In the genomic region with DNA sequence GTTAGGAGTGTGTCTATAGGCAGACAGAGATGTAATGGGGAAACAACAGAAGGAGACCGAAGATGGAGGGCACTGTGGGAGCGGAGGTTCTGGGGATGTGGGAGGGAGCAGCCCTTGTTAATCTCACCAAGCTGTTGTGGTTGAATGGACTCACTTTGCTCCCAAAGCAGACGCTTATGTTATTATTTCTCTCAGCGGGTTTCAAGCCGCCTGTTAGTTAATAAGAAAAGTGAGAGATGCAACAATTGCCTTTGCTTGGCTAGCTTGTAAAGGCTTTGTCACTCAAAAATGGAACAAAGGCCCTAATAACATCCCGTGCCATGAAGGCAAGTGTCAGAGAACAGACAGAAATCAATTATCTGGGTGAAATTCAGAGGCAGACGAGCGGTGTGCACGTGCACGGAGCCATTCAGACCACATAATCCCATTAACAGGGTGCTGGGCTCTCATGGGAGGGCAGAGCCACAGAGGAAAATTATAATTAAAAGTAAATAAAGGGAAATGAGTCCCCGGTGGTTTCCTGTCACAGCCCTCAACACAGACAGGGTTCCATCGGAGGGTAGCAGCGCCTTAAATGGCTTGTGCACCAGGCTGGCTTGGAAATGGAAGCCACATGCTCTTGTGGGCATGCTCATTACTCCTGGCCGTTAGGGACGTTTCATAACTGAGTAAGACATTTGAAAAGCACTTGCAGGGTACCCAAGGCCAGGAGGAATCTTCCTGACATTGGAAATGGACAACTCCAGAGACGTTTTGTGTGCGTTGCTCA, we compare ENCODE assay signal across 18 mouse cellular contexts.
DNase-seq lines count a peak whose midpoint lies in the region; ATAC-seq lines count a peak whose summit lies in the region.
"Had no signal": no experiment of that assay in that cellular context is flagged by ENCODE, and none has a peak within 500 bp of the region (broad histone marks: within the 10 kb centered on the region; RNA-seq: fewer than 3 reads in every experiment).

No protein-coding gene starts in this region.

- H3K9ac ChIP-seq in embryonic facial prominence, embryonic 11.5 days (replicated peaks; ENCODE audit: low read length), result no peak overlapping the region
- H3K9ac ChIP-seq in neural tube, embryonic 15.5 days (replicated peaks), result no peak overlapping the region
- H3K9ac ChIP-seq in liver, embryonic 12.5 days, result no peak overlapping the region
- H3K9ac ChIP-seq: embryonic facial prominence, embryonic 12.5 days; intestine, embryonic 15.5 days; lung, embryonic 14.5 days had no signal

- H3K27ac ChIP-seq in embryonic facial prominence, embryonic 11.5 days (replicated peaks; ENCODE audit: low read depth, low read length), result no peak overlapping the region
- no peak overlapping the region for H3K27ac ChIP-seq in embryonic facial prominence, embryonic 10.5 days (replicated peaks)
- H3K27ac ChIP-seq in hindbrain, embryonic 10.5 days, result no peak overlapping the region
- no peak overlapping the region for H3K27ac ChIP-seq in midbrain, embryonic 10.5 days (replicated peaks)
- peak overlapping the region; percentile 20; the same call in 1 of the 2 replicates for H3K27ac ChIP-seq in neural tube, embryonic 15.5 days (replicated peaks)
- no peak overlapping the region for H3K27ac ChIP-seq in liver, embryonic 12.5 days
- H3K27ac ChIP-seq: embryonic facial prominence, embryonic 12.5 days; intestine, embryonic 15.5 days; stomach, postnatal 0 days had no signal

- no peak overlapping the region for H3K4me3 ChIP-seq in embryonic facial prominence, embryonic 11.5 days (ENCODE audit: low read depth, low read length)
- H3K4me3 ChIP-seq in embryonic facial prominence, embryonic 10.5 days, result no peak overlapping the region
- no peak overlapping the region for H3K4me3 ChIP-seq in hindbrain, embryonic 10.5 days
- no peak overlapping the region for H3K4me3 ChIP-seq in midbrain, embryonic 10.5 days
- H3K4me3 ChIP-seq in neural tube, embryonic 15.5 days (replicated peaks), result no peak overlapping the region
- no peak overlapping the region for H3K4me3 ChIP-seq in liver, embryonic 12.5 days
- H3K4me3 ChIP-seq: embryonic facial prominence, embryonic 12.5 days; intestine, embryonic 15.5 days had no signal

- no peak for ATAC-seq in embryonic facial prominence, embryonic 11.5 days (replicated peaks; ENCODE audit: insufficient number of reproducible peaks, low FRiP score, low TSS enrichment, low read depth)
- ATAC-seq in neural tube, embryonic 15.5 days (ENCODE audit: low FRiP score), result no peak
- no peak for ATAC-seq in megakaryocyte, adult 5-6 weeks (ENCODE audit: poor library complexity, severe bottlenecking)
- ATAC-seq in liver, embryonic 12.5 days, result no peak
- ATAC-seq: intestine, embryonic 15.5 days had no signal

- H3K4me2 ChIP-seq in embryonic facial prominence, embryonic 11.5 days (ENCODE audit: low read depth, low read length), result no peak overlapping the region
- H3K4me2 ChIP-seq in neural tube, embryonic 15.5 days, result no peak overlapping the region
- no peak overlapping the region for H3K4me2 ChIP-seq in liver, embryonic 12.5 days
- H3K4me2 ChIP-seq: embryonic facial prominence, embryonic 12.5 days; intestine, embryonic 15.5 days; lung, embryonic 14.5 days had no signal

- H3K36me3 ChIP-seq in embryonic facial prominence, embryonic 11.5 days (replicated peaks; ENCODE audit: control insufficient read depth, insufficient read depth, low read depth, low read length), result no peaks in the 10 kb centered on the region
- H3K36me3 ChIP-seq in embryonic facial prominence, embryonic 10.5 days (replicated peaks), result no peaks in the 10 kb centered on the region
- H3K36me3 ChIP-seq in hindbrain, embryonic 10.5 days, result no peaks in the 10 kb centered on the region
- H3K36me3 ChIP-seq in midbrain, embryonic 10.5 days, result no peaks in the 10 kb centered on the region
- no peaks in the 10 kb centered on the region for H3K36me3 ChIP-seq in neural tube, embryonic 15.5 days
- H3K36me3 ChIP-seq in liver, embryonic 12.5 days, result no peaks in the 10 kb centered on the region
- H3K36me3 ChIP-seq: embryonic facial prominence, embryonic 12.5 days; intestine, embryonic 15.5 days had no signal

- no peaks in the 10 kb centered on the region for H3K4me1 ChIP-seq in embryonic facial prominence, embryonic 11.5 days (ENCODE audit: control insufficient read depth, insufficient read depth, low read length)
- no peaks in the 10 kb centered on the region for H3K4me1 ChIP-seq in embryonic facial prominence, embryonic 10.5 days
- H3K4me1 ChIP-seq in hindbrain, embryonic 10.5 days (replicated peaks), result peaks cover 18% of the 10 kb centered on the region
- peaks cover 17% of the 10 kb centered on the region for H3K4me1 ChIP-seq in midbrain, embryonic 10.5 days
- H3K4me1 ChIP-seq in neural tube, embryonic 15.5 days, result peaks cover 13% of the 10 kb centered on the region
- H3K4me1 ChIP-seq in liver, embryonic 12.5 days, result no peaks in the 10 kb centered on the region
- H3K4me1 ChIP-seq: embryonic facial prominence, embryonic 12.5 days; intestine, embryonic 15.5 days had no signal

- DNase-seq in embryonic facial prominence, embryonic 11.5 days (ENCODE audit: low spot score), result peak; percentile 7
- no peak for DNase-seq in embryonic facial prominence, embryonic 10.5 days (ENCODE audit: low spot score)
- peak; percentile 8 for DNase-seq in hindbrain, embryonic 10.5 days (ENCODE audit: low spot score)
- peak; percentile 25 for DNase-seq in midbrain, embryonic 10.5 days (ENCODE audit: low spot score)
- DNase-seq in right cerebral cortex, adult 2 months (ENCODE audit: low spot score in 2 of 2), result no peak
- DNase-seq: adrenal gland, postnatal 36 days; cerebellum, postnatal 10 days; kidney, postnatal 14 days; layer of hippocampus, adult 9-11 months; liver; lung, embryonic 14.5 days had no signal

- WGBS in embryonic facial prominence, embryonic 11.5 days, result 70% methylated on average over 17 of the region's 17 CpGs
- 69% methylated on average over 17 of the region's 17 CpGs for WGBS in embryonic facial prominence, embryonic 10.5 days
- WGBS in hindbrain, embryonic 10.5 days, result 57% methylated on average over 17 of the region's 17 CpGs
- WGBS in midbrain, embryonic 10.5 days, result 56% methylated on average over 17 of the region's 17 CpGs
- WGBS in neural tube, embryonic 15.5 days, result 53% methylated on average over 17 of the region's 17 CpGs
- 74% methylated on average over 17 of the region's 17 CpGs for WGBS in liver, embryonic 12.5 days (ENCODE audit: insufficient replicate concordance)

- no peaks in the 10 kb centered on the region for H3K9me3 ChIP-seq in embryonic facial prominence, embryonic 11.5 days (replicated peaks; ENCODE audit: control insufficient read depth, low read length)
- no peaks in the 10 kb centered on the region for H3K9me3 ChIP-seq in embryonic facial prominence, embryonic 10.5 days
- H3K9me3 ChIP-seq in hindbrain, embryonic 10.5 days, result no peaks in the 10 kb centered on the region
- 0 out of 2 replicates have a peak, but pooled peaks cover 2% of the 10 kb centered on the region for H3K9me3 ChIP-seq in midbrain, embryonic 10.5 days (replicated peaks)
- H3K9me3 ChIP-seq in neural tube, embryonic 15.5 days (replicated peaks), result no peaks in the 10 kb centered on the region
- H3K9me3 ChIP-seq in liver, embryonic 12.5 days (replicated peaks), result no peaks in the 10 kb centered on the region
- H3K9me3 ChIP-seq: embryonic facial prominence, embryonic 12.5 days; intestine, embryonic 15.5 days had no signal

- H3K27me3 ChIP-seq in embryonic facial prominence, embryonic 11.5 days (ENCODE audit: control insufficient read depth, insufficient read depth, low read length), result no peaks in the 10 kb centered on the region
- no peaks in the 10 kb centered on the region for H3K27me3 ChIP-seq in embryonic facial prominence, embryonic 10.5 days (replicated peaks; ENCODE audit: low read depth, poor library complexity, severe bottlenecking)
- H3K27me3 ChIP-seq in hindbrain, embryonic 10.5 days (ENCODE audit: insufficient read depth, poor library complexity, severe bottlenecking), result peaks cover 11% of the 10 kb centered on the region; the same call in 1 of the 2 replicates
- peaks cover 18% of the 10 kb centered on the region for H3K27me3 ChIP-seq in midbrain, embryonic 10.5 days (ENCODE audit: low read depth, poor library complexity, severe bottlenecking)
- H3K27me3 ChIP-seq in neural tube, embryonic 15.5 days (replicated peaks), result no peaks in the 10 kb centered on the region
- no peaks in the 10 kb centered on the region for H3K27me3 ChIP-seq in liver, embryonic 12.5 days (replicated peaks)
- H3K27me3 ChIP-seq: CH12.LX; embryonic facial prominence, embryonic 12.5 days; intestine, embryonic 15.5 days had no signal

Comparison
In these comparisons a context has a peak if more than half of its experiments do, and no peak if none do; other contexts are left out.
1. DNase-seq: peak in embryonic facial prominence, embryonic 11.5 days (single experiment), hindbrain, embryonic 10.5 days (single experiment) and midbrain, embryonic 10.5 days (single experiment); none in embryonic facial prominence, embryonic 10.5 days (single experiment) and right cerebral cortex, adult 2 months (0 of 2).